Mouse (Mus musculus) lung, postnatal 0 days (tissue): ENCODE measurements at regions not wholly inside any gene's neighbourhood (a gene's known extent, or its start where the extent isn't known, plus 50 kb on each side); places are given as distances from the start of the nearest gene placed in this dataset.

ENCODE experiments used
- CTCF ChIP-seq: IDR thresholded peaks from 2 replicates; pipeline ENCODE4 v1.5.1; 2016; ENCODE audit warnings: antibody characterized with exemption, mild to moderate bottlenecking
- EP300 ChIP-seq: IDR thresholded peaks from 2 replicates; pipeline ENCODE4 v1.6.1; 2016; ENCODE audit warnings: antibody characterized with exemption, mild to moderate bottlenecking, control low read depth

DNA sequence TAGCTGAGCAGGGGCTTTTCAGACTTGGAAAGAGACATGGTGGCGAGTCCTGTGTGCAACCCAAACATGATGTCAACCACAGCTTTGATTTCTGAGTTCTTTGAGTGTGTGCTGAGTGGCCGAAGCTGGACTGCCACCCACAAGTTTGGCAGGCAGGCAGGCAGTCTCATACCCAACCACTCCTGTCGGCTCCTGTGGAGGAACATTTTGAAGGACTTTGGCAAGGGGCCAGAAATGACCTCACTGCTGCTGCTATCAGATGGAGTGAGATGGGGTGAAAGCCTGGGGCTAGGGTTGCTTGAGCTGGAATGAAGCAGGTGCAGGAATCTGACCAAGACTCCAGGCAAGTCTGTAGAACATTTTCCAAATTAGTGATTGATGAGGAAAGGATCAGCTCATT lies 162.7 kb upstream of the F930015N05Rik start:
- no peak for TF ChIP-seq CTCF
- TF ChIP-seq EP300 = peak; percentile 74
